Mouse (Mus musculus) right cerebral cortex, postnatal 4 days (tissue): ENCODE data around the gene 1700017B05Rik.
A peak's percentile ranks its signal among the peaks of the same experiment; 100 is the strongest.

Experiments
- DNase-seq: peaks from one replicate; pipeline ENCODE4 v3.0.0-alpha.2; 2022

The 1700017B05Rik gene

GRCm38 (mm10) chr9:57271837-57272562 is 9.6 kb upstream of the 1700017B05Rik start:
- no peak for DNase-seq

GRCm38 (mm10) chr9:57271081-57271480 is 8.7 kb upstream of the 1700017B05Rik start:
- DNase-seq: no peak

- DNase-seq: no peak
Measured at GRCm38 (mm10) chr9:57270399-57270798, 8.0 kb upstream of the 1700017B05Rik start.

GRCm38 (mm10) chr9:57269384-57269783 is 7.0 kb upstream of the 1700017B05Rik start:
- DNase-seq: no peak

GRCm38 (mm10) chr9:57268575-57268974 is 6.2 kb upstream of the 1700017B05Rik start:
- DNase-seq: no peak

GRCm38 (mm10) chr9:57268078-57268477 is 5.7 kb upstream of the 1700017B05Rik start:
- no peak for DNase-seq

- no peak for DNase-seq
Measured at GRCm38 (mm10) chr9:57267421-57267820, 5.0 kb upstream of the 1700017B05Rik start.

- DNase-seq: no peak
Measured at GRCm38 (mm10) chr9:57265125-57265524, 2.7 kb upstream of the 1700017B05Rik start.

GRCm38 (mm10) chr9:57262795-57263684 is 628 bp upstream of the 1700017B05Rik start:
- no peak for DNase-seq

- DNase-seq: peak; percentile 50
Measured at GRCm38 (mm10) chr9:57261516-57261912, 898 bp downstream of the 1700017B05Rik start.

- no peak for DNase-seq
Measured at GRCm38 (mm10) chr9:57260940-57261339, 1.5 kb downstream of the 1700017B05Rik start.

- peak; percentile 94 for DNase-seq
Measured at GRCm38 (mm10) chr9:57259736-57260135, 2.7 kb downstream of the 1700017B05Rik start.

- DNase-seq: no peak
Measured at GRCm38 (mm10) chr9:57257627-57258026, 4.8 kb downstream of the 1700017B05Rik start.

GRCm38 (mm10) chr9:57256861-57257260 is 5.6 kb downstream of the 1700017B05Rik start:
- no peak for DNase-seq

GRCm38 (mm10) chr9:57256309-57256708 is 6.1 kb downstream of the 1700017B05Rik start:
- DNase-seq: no peak

GRCm38 (mm10) chr9:57254823-57255495 is 7.5 kb downstream of the 1700017B05Rik start:
- no peak for DNase-seq

GRCm38 (mm10) chr9:57254061-57254460 is 8.4 kb downstream of the 1700017B05Rik start:
- no peak for DNase-seq

- DNase-seq: no peak
Measured at GRCm38 (mm10) chr9:57251139-57251538, 11.3 kb downstream of the 1700017B05Rik start.

GRCm38 (mm10) chr9:57250026-57250425 is 12.4 kb downstream of the 1700017B05Rik start:
- DNase-seq: no peak

- no peak for DNase-seq
Measured at GRCm38 (mm10) chr9:57248030-57248942, 14.1 kb downstream of the 1700017B05Rik start.

GRCm38 (mm10) chr9:57247201-57247671 is 15.2 kb downstream of the 1700017B05Rik start:
- DNase-seq: no peak

GRCm38 (mm10) chr9:57246482-57246881 is 15.9 kb downstream of the 1700017B05Rik start:
- DNase-seq: no peak
